Mouse (Mus musculus) neural tube, embryonic 12.5 days (tissue): Measurements from ENCODE around the gene Elf5. TPM values are rescaled to one million over a fixed set of nuclear protein-coding genes. Genes with fewer than 3 reads are reported as not detected.

Source experiments
- ATAC-seq: fragments of 200-750 bp; cut with Nextera tagmentation; 2 replicates; pipeline ENCODE4 v1.8.0; 2017; ENCODE audit warnings: low read depth, mild to moderate bottlenecking, moderate TSS enrichment, moderate library complexity; ENCODE audit not compliant: low FRiP score
- H3K27ac ChIP-seq: fragments of 300-500 bp; sonication (generic); 2 replicates; pipeline ENCODE4 v1.5.1; 2016
- H3K27me3 ChIP-seq: fragments of 300-500 bp; sonication (generic); replicated peaks from 2 replicates; pipeline ENCODE4 v1.6.1; 2016; ENCODE audit warnings: mild to moderate bottlenecking
- H3K36me3 ChIP-seq: fragments of 300-500 bp; sonication (generic); 2 replicates; pipeline ENCODE4 v1.6.1; 2016; ENCODE audit warnings: mild to moderate bottlenecking
- H3K4me1 ChIP-seq: fragments of 300-500 bp; sonication (generic); 2 replicates; pipeline ENCODE4 v1.6.1; 2016
- H3K4me2 ChIP-seq: fragments of 300-500 bp; sonication (generic); replicated peaks from 2 replicates; pipeline ENCODE4 v1.6.1; 2016; ENCODE audit warnings: mild to moderate bottlenecking
- H3K4me3 ChIP-seq: fragments of 300-500 bp; sonication (generic); 2 replicates; pipeline ENCODE4 v1.5.1; 2016
- H3K9ac ChIP-seq: fragments of 300-500 bp; sonication (generic); 2 replicates; pipeline ENCODE4 v1.6.1; 2016; ENCODE audit warnings: mild to moderate bottlenecking
- H3K9me3 ChIP-seq: fragments of 300-500 bp; sonication (generic); 2 replicates; pipeline ENCODE4 v1.6.1; 2016; ENCODE audit warnings: mild to moderate bottlenecking
- WGBS: fragments of 180-500 bp; shearing (Covaris S2); methylation state at CpG from one replicate; pipeline ENCODE4 v1.1.7; 2016; 5-methylcytosine and 5-hydroxymethylcytosine counted together
- polyA plus RNA-seq: library from polyadenylated mRNA; unstranded; fragments of >200 nt; fragmentation: Nextera tagmentation; extraction: Ambion mirVana; gene quantifications from 2 replicates; pipeline ENCODE4 v1.2.1, GENCODE M21; 2016

The Elf5 gene
- polyA plus RNA-seq, 1 experiment from 2014 or later: not detected

GRCm38 (mm10) chr2:103481314-103482231 is 70.1 kb downstream of the Elf5 start:
- H3K9ac ChIP-seq: no peak overlapping the region
- no peak overlapping the region for H3K4me2 ChIP-seq
- H3K27me3 ChIP-seq: no peaks in the 10 kb centered on the region
- H3K4me3 ChIP-seq: no peak overlapping the region
- peaks cover 19% of the 10 kb centered on the region for H3K4me1 ChIP-seq
- no peak overlapping the region for H3K27ac ChIP-seq
- WGBS: 88% methylated on average over 11 of the region's 11 CpGs
- H3K9me3 ChIP-seq: no peaks in the 10 kb centered on the region
- no peaks in the 10 kb centered on the region for H3K36me3 ChIP-seq
- no peak for ATAC-seq

- Histone ChIP-seq H3K27me3 (no peaks in the 10 kb centered on the region), H3K36me3 (no peaks in the 10 kb centered on the region), H3K9ac (no peak overlapping the region), H3K4me1 (peaks cover 19% of the 10 kb centered on the region), H3K4me2 (peak overlapping the region; percentile 69), H3K4me3 (peak overlapping the region; percentile 71; the same call in 1 of the 2 replicates), H3K9me3 (no peaks in the 10 kb centered on the region), H3K27ac (no peak overlapping the region)
- ATAC-seq: no peak
- 87% methylated on average over 7 of the region's 7 CpGs for WGBS
These were observed 71.9 kb downstream of the Elf5 start for GRCm38 (mm10) chr2:103483289-103483985.

DNA sequence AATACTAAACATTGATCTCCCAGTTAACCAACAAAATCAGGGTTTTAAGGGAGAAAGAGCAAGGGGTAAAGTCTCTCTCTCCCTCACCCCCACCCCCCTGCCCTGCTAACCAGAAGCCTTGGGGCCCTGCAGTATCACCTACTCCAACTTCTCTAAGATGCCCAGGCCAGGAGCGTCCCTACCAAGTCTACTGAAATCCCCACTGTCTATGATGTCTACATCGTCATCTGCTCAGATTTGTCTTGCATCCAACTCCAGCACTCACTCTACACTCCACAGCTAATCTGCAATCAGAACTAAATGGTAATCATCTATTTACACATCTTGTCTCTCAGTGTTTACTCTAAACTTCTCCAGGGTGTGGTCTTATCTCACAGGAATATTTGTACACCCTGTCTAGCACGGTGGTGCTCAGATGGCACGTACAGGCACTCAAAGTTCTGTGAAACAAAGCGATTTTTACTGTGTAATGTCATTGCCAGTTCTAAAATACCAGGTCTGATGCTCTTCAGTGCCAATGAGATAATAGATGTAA is 72.6 kb downstream of the Elf5 start:
- H3K27ac ChIP-seq: no peak overlapping the region
- peak overlapping the region; percentile 76 for H3K9ac ChIP-seq
- 45% methylated on average over 5 of the region's 5 CpGs for WGBS
- H3K4me1 ChIP-seq: peaks cover 19% of the 10 kb centered on the region
- H3K4me2 ChIP-seq: peak overlapping the region; percentile 69
- H3K36me3 ChIP-seq: no peaks in the 10 kb centered on the region
- H3K4me3 ChIP-seq: peak overlapping the region; percentile 71
- no peaks in the 10 kb centered on the region for H3K27me3 ChIP-seq
- H3K9me3 ChIP-seq: no peaks in the 10 kb centered on the region
- ATAC-seq: no peak

- H3K9me3 ChIP-seq: no peaks in the 10 kb centered on the region
- WGBS: under 1% methylated on average over 41 of the region's 41 CpGs
- ATAC-seq: peak; percentile 99
These were observed 73.3 kb downstream of the Elf5 start, which contains the start of gene Cat for GRCm38 (mm10) chr2:103484617-103485401. TSS of gene Cat (minus strand) at chr2:103485160.

DNA sequence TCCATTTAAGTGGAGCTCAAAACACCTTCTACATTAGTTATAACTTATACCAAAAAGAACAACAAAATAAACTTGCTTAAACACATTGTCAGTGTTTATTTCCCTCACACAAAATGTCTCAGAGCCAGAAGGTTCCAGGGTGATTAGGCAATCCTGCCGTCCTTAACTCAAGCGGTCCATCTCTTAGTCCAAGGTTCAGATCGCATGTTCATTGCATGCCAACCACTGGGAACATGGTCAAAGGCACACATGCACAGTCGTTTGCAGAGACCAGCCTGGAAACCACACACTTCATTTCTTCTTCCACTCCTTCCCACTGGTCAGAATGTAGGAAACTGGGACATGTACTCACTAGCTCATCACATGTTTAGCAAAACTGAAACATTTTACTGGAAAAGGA is 81.0 kb downstream of the Elf5 start:
- no peak for ATAC-seq
- H3K9ac ChIP-seq: no peak overlapping the region
- no peak overlapping the region for H3K4me3 ChIP-seq
- WGBS: 86% methylated on average over 4 of the region's 4 CpGs
- H3K27me3 ChIP-seq: no peaks in the 10 kb centered on the region
- no peaks in the 10 kb centered on the region for H3K4me1 ChIP-seq
- H3K36me3 ChIP-seq: no peaks in the 10 kb centered on the region
- no peak overlapping the region for H3K27ac ChIP-seq
- H3K4me2 ChIP-seq: no peak overlapping the region
- no peaks in the 10 kb centered on the region for H3K9me3 ChIP-seq

More at GRCm38 (mm10) chr2:103484617-103485401, 73.3 kb downstream of the Elf5 start, which contains the start of gene Cat:
- Histone ChIP-seq H3K4me3 (peak within 1 kb of the TSS; percentile 71), H3K27ac (peak within 1 kb of the TSS; percentile 93), H3K9ac (peak within 1 kb of the TSS; percentile 76), H3K36me3 (no peaks in the 10 kb centered on the region), H3K27me3 (no peaks in the 10 kb centered on the region), H3K4me1 (peaks cover 19% of the 10 kb centered on the region), H3K4me2 (peak within 1 kb of the TSS; percentile 69)

- H3K4me1 ChIP-seq: no peaks in the 10 kb centered on the region
- H3K27ac ChIP-seq: no peak overlapping the region
- no peaks in the 10 kb centered on the region for H3K9me3 ChIP-seq
- no peak overlapping the region for H3K4me3 ChIP-seq
- no peak for ATAC-seq
- 63% methylated on average over 4 of the region's 4 CpGs for WGBS
- no peaks in the 10 kb centered on the region for H3K27me3 ChIP-seq
- H3K9ac ChIP-seq: no peak overlapping the region
- no peak overlapping the region for H3K4me2 ChIP-seq
- H3K36me3 ChIP-seq: no peaks in the 10 kb centered on the region
These were observed 82.3 kb downstream of the Elf5 start for GRCm38 (mm10) chr2:103493827-103494226.

- no peak for ATAC-seq
- Histone ChIP-seq H3K9ac (no peak overlapping the region), H3K9me3 (no peaks in the 10 kb centered on the region), H3K4me3 (no peak overlapping the region), H3K27me3 (no peaks in the 10 kb centered on the region), H3K27ac (no peak overlapping the region), H3K4me2 (no peak overlapping the region), H3K4me1 (no peaks in the 10 kb centered on the region), H3K36me3 (no peaks in the 10 kb centered on the region)
- 89% methylated on average over 6 of the region's 6 CpGs for WGBS
These were observed 84.3 kb downstream of the Elf5 start for GRCm38 (mm10) chr2:103495633-103496418.

Other genes with a start within 250 kb of the Elf5 start
- gene Ehf, start 108.4 kb upstream of the Elf5 start, polyA plus RNA-seq: not detected in 2 replicates
- gene Cat, start 73.5 kb downstream of the Elf5 start, polyA plus RNA-seq: 80.8 and 97.1 TPM in 2 replicates
- gene Abtb2, start 154.6 kb downstream of the Elf5 start, polyA plus RNA-seq: 17.5 and 19.1 TPM in 2 replicates